Mouse (Mus musculus) bone marrow, adult 2 months (tissue): ENCODE results near the gene Faap100. TPM values are rescaled to one million over a fixed set of nuclear protein-coding genes. Genes with fewer than 3 reads are reported as not detected.
"Not testable (repeated sequence)": the region's sequence is repeated elsewhere in the genome, so short reads cannot be mapped to it uniquely, and the experiment has no call there.

Source experiments
- H3K27ac ChIP-seq: fragments of 200-500 bp; 2 replicates; pipeline ENCODE4 v1.5.1; 2012; ENCODE audit warnings: low read depth, mild to moderate bottlenecking, control low read depth, inconsistent platforms, low read length; ENCODE audit not compliant: control insufficient read depth, poor library complexity, insufficient read depth
- H3K4me1 ChIP-seq: fragments of 200-500 bp; 2 replicates; pipeline ENCODE4 v1.6.1; 2011; ENCODE audit warnings: low read length; ENCODE audit not compliant: control insufficient read depth, insufficient read depth
- H3K4me3 ChIP-seq: fragments of 200-500 bp; replicated peaks from 2 replicates; pipeline ENCODE3; 2011; ENCODE audit warnings: mild to moderate bottlenecking, low read depth, low read length, control low read depth; ENCODE audit not compliant: control insufficient read depth
- CTCF ChIP-seq: fragments of 200-500 bp; IDR thresholded peaks from 2 replicates; pipeline ENCODE4 v1.5.1; 2011; ENCODE audit warnings: low read length, control low read depth; ENCODE audit not compliant: control insufficient read depth, insufficient read depth
- POLR2A ChIP-seq: fragments of 200-500 bp; IDR thresholded peaks from 2 replicates; pipeline ENCODE4 v1.6.1; 2011; ENCODE audit warnings: low read depth, mild to moderate bottlenecking, control low read depth, low read length, borderline replicate concordance; ENCODE audit not compliant: control insufficient read depth
- WGBS: fragments of 180-500 bp; shearing (Covaris S2); methylation state at CpG from one replicate; pipeline ENCODE4 v1.1.7; 2018; 5-methylcytosine and 5-hydroxymethylcytosine counted together
- polyA plus RNA-seq: library from polyadenylated mRNA; stranded (reverse); fragments of >200 nt; gene quantifications from 2 replicates; pipeline ENCODE4 v1.2.4, GENCODE M21; 2011; ENCODE audit warnings: low replicate concordance; ENCODE audit not compliant: missing spikeins, insufficient read depth, insufficient read length

Faap100 gene
- 3.1 and 10.9 TPM in 2 replicates for polyA plus RNA-seq

- Histone ChIP-seq H3K27ac (peak within 1 kb of the TSS; percentile 58; the same call in 1 of the 2 replicates), H3K4me1 (no peaks in the 10 kb centered on the region; the same call in 1 of the 2 replicates)
- WGBS, result 11% methylated on average over 54 of the region's 54 CpGs
Observed at GRCm38 (mm10) chr11:120378611-120379540, at the start of gene Faap100. Gene Faap100 (minus strand): TSS chr11:120378764.

DNA sequence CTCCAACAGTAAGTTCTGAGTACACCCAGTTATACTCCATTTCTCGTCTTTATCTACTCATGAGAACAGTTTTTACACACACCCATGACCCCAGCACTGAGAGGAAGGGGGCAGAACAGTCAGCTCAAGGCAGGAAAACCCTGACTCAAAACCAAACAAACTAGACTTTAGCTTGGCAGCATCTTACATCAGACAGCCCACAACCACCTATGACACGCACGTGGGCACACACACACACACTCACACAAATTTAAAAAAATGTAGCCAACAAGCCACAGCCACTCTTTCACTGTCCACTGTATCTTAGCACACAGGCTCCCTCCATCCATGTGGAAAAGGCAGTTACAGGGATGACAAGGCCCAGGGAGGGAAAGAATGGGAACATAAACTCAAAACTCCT, 48.2 kb upstream of the Faap100 start:
- Histone ChIP-seq H3K27ac (no peak overlapping the region), H3K4me1 (no peaks in the 10 kb centered on the region), H3K4me3 (no peak overlapping the region)
- TF ChIP-seq POLR2A, result no peak
- no peak for TF ChIP-seq CTCF
- WGBS, result 81% methylated on average over 3 of the region's 3 CpGs

More at GRCm38 (mm10) chr11:120378611-120379540, at the start of gene Faap100:
- TF ChIP-seq CTCF, result peak; percentile 64
- peak; percentile 44; the same call in 1 of the 2 replicates for TF ChIP-seq POLR2A
- H3K4me3 ChIP-seq, result peak within 1 kb of the TSS; percentile 93

- Histone ChIP-seq H3K4me1 (no peaks in the 10 kb centered on the region), H3K4me3 (no peak overlapping the region), H3K27ac (no peak overlapping the region)
- WGBS, result 70% methylated on average over 9 of the region's 9 CpGs
- TF ChIP-seq CTCF (peak; percentile 69), POLR2A (no peak)
Observed at GRCm38 (mm10) chr11:120423569-120424295, 45.2 kb upstream of the Faap100 start.

- no peaks in the 10 kb centered on the region for H3K4me1 ChIP-seq
- no peak overlapping the region for H3K4me3 ChIP-seq
- H3K27ac ChIP-seq, result no peak overlapping the region
- 62% methylated on average over 13 of the region's 13 CpGs for WGBS
- TF ChIP-seq POLR2A (no peak), CTCF (no peak)
Observed at GRCm38 (mm10) chr11:120422651-120423568, 44.3 kb upstream of the Faap100 start.

- Histone ChIP-seq H3K4me3 (no peak overlapping the region), H3K4me1 (no peaks in the 10 kb centered on the region), H3K27ac (no peak overlapping the region)
- TF ChIP-seq POLR2A (no peak), CTCF (no peak)
- WGBS, result 94% methylated on average over 1 of the region's 1 CpGs
Observed at GRCm38 (mm10) chr11:120418592-120418991, 40.0 kb upstream of the Faap100 start.

- H3K27ac ChIP-seq, result no peak overlapping the region
- H3K4me1 ChIP-seq, result no peaks in the 10 kb centered on the region
- TF ChIP-seq CTCF (no peak), POLR2A (no peak)
- WGBS, result 86% methylated on average over 7 of the region's 7 CpGs
- no peak overlapping the region for H3K4me3 ChIP-seq
Observed at GRCm38 (mm10) chr11:120417852-120418251, 39.3 kb upstream of the Faap100 start.

DNA sequence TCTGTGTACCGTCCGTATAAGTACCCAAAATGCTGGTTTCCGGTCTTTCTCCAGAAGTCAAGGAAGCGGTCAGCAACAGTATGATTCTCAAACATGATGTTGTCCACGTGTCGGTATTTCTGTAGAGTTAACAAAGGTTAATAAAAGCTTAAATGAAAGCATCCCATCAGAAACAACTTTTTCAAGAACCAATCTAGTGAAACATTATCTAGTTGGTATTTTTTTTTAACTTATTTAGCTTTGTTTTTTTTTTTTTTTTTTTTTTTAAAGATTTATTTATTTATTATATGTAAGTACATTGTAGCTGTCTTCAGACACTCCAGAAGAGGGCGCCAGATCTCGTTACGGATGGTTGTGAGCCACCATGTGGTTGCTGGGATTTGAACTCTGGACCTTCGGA, 35.1 kb upstream of the Faap100 start:
- H3K4me1 ChIP-seq, H3K4me3 ChIP-seq, H3K27ac ChIP-seq: not testable (repeated sequence)
- WGBS, result 95% methylated on average over 7 of the region's 10 CpGs

DNA sequence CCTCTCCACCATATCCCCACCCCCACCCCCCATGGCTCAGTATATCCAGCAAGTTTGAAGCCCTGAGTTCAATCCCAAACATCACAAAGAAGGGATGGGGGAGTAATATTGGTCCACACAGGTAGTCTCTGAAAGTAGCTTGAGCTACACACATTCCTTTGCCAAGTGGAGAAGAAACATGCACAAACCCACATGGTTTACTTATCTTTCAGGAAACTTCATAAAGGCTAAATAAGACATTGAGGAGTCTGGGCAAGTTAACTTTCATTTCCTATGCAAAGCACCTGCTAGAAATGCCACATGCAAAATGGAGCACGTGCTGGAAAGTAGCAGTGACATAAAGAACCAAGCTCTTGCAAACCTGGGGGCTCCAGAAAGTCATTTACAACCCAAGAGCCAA, 27.9 kb upstream of the Faap100 start:
- 55% methylated on average over 1 of the region's 1 CpGs for WGBS
- no peak overlapping the region for H3K4me3 ChIP-seq
- H3K4me1 ChIP-seq, result no peaks in the 10 kb centered on the region
- H3K27ac ChIP-seq, result no peak overlapping the region
- no peak for TF ChIP-seq POLR2A
- no peak for TF ChIP-seq CTCF
